Mouse (Mus musculus) erythroid progenitor cell, adult 5-6 weeks (primary cell): ENCODE data around the gene Fgfr4. TPM values are rescaled to one million over a fixed set of nuclear protein-coding genes. Genes with fewer than 3 reads are reported as not detected.
"Not testable (repeated sequence)": the region's sequence is repeated elsewhere in the genome, so short reads cannot be mapped to it uniquely, and the experiment has no call there.

Experiments used
- ATAC-seq: replicated peaks from 2 replicates; pipeline ENCODE4 v1.8.0; 2016; ENCODE audit warnings: moderate number of reproducible peaks, mild to moderate bottlenecking, moderate TSS enrichment, inconsistent platforms; ENCODE audit not compliant: poor library complexity, low FRiP score, severe bottlenecking
- total RNA-seq, 2 experiments: library from RNA; stranded (forward) in 1 of 2; stranded (reverse) in 1 of 2; fragments of 150-400 nt in 1 of 2; fragments of 186-747, 209-891 nt in 1 of 2; gene quantifications; 2 replicates each; pipeline versions ENCODE4 v1.2.3 to v1.2.4; 2015 to 2017; ENCODE audit warnings: low replicate concordance in 2 of 2

Fgfr4 gene
- total RNA-seq, 2 experiments from 2014 or later: not detected

- ATAC-seq: no peak
Observed at GRCm38 (mm10) chr13:55168958-55169369, 16.5 kb downstream of the Fgfr4 start.

DNA sequence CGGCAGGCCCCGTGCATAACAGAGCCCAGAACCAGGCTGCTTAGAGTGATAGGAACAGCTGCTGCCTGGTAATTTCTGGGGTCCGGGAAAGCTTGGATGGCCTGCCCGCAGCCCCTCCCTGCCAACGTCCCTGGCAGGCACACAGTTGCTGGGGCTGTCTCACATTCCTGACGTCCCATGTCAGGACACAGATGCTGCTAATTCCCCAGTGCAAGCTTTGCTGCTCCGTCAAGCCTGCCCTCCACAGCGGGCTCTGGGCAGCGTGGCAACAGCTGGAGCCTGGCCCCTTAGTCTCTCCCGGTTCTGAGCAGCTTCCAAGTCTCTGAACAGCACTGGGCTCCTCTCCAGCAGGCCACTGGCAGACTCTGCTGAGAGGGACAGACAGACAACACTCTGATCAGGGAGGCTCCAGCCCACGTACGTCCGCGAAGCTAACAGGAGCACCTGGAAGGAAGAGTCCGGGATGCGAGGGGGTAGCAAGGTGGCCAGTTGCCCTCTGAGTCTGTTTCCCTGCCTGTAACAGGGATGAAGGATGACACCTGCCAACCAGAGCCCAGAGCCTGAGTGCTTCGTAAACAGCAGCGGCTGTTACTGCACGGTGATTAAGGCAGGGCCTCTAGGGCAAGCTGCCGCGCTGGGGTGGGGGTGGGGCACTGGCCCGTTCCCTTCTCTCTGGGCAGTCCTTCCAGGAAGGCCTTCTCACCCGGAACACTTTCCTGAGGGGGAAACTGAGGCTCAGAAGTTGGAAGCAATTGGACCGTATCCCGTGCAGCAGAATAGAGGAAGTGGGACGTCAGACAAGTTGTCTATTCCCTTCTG, 19.3 kb downstream of the Fgfr4 start:
- no peak for ATAC-seq

- no peak for ATAC-seq
Observed at GRCm38 (mm10) chr13:55172336-55172770, 19.9 kb downstream of the Fgfr4 start.

DNA sequence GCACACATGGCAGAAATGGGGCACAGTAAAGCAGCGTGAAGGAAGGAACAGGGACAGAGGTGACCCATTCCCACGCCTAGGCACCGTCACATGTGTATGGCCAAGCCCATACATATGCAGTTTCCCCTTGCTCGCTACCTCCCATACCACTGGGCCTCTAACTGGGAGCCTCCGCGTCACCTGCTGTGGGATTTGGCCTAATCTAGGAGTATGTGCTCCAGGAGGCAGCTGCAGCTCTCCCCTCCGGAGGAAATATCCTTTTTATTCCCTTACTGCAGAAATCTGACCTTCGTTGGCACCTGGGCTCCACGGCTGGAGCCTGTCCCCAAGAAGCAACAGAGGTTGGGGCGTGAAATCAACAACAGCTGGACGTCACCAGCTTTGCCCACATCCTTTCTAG, 21.9 kb downstream of the Fgfr4 start:
- no peak for ATAC-seq

DNA sequence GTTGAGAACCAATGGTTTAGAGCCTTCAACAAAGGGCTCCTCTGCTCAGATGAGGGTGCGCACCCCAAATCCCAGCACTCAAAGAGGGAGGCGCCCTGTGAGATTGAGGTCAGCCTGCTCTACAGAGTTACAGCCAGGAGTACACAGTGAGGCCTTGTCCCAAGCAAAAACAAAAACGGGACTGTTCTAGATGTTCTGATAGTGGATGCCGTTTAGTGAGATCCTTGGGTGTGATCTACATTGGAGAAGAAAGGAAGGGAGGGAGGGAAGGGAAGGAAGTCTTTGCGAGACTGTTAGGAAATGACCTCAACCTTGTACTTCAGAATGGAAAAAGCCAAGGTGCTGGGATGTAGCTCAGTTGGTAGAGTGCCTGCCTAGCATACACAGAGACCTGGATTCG, 23.8 kb downstream of the Fgfr4 start:
- no peak for ATAC-seq

DNA sequence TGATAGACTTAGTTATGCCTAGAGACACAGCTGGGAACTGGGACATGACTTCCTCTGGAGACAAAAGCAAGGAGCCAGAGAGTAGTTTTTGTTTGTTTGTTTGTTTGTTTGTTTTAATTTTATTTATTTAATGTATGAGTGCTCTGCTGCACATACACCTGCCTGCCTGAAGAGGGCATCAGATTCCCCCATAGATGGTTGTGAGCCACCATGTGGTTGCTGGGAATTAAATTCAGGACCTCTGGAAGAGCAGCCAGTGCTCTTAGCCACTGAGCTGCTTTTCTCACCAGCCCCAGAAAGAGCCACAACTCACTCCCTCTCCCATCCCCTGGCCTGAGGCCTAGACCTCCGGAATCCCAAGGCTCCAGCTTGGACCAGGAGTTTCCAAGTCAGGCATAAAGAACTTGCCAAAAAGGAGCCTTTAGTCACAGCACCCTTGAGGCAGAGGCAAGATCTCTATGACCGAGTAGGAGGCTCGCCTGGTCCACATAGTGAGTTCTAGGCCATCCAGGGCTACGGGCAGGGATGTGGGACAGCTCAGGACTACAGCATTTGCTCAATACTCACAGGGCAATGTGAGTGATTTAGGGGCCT, 25.6 kb downstream of the Fgfr4 start:
- no peak for ATAC-seq

GRCm38 (mm10) chr13:55178556-55178955, 26.1 kb downstream of the Fgfr4 start:
- peak; percentile 51; the same call in 1 of the 2 replicates for ATAC-seq

DNA sequence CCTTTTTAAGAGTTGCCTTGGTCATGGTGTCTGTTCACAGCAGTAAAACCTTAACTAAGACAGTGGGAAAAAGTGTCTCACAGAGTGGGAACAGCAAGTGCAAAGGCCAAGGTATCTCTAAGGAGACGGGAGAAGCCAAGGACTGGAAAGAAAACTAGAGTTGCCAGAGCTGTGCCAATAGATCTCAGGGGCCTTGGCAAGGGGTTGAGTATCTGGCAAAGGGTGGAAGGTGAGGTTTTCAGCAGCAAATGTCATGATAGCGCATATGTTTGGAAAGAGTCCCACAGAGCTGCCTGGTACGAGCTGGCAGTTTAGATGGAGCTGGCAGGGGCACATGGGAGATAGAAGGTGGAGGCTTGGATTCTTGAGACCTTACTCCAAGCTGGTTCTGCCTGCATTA, 27.2 kb downstream of the Fgfr4 start:
- ATAC-seq: no peak

DNA sequence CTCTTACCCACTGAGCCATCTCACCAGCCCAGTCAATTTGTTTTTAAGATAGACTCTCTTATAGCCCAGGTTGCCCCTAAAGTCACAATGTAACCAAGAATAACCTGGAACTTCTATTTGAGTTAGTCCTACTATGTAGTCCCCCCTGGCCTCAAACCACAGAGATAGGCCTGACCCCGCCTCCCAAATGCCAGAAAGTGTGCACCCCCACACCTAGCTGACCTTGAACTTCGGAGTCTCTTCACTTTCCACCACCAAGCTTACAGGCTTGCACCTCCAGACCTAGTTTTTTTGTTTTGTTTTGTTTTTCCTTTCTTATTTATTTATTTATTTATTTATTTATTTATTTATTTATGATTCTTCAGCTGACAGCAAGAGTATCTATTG, 29.3 kb downstream of the Fgfr4 start:
- no peak for ATAC-seq

- ATAC-seq: peak; percentile 98
Observed at GRCm38 (mm10) chr13:55182173-55182894, 29.9 kb downstream of the Fgfr4 start.

DNA sequence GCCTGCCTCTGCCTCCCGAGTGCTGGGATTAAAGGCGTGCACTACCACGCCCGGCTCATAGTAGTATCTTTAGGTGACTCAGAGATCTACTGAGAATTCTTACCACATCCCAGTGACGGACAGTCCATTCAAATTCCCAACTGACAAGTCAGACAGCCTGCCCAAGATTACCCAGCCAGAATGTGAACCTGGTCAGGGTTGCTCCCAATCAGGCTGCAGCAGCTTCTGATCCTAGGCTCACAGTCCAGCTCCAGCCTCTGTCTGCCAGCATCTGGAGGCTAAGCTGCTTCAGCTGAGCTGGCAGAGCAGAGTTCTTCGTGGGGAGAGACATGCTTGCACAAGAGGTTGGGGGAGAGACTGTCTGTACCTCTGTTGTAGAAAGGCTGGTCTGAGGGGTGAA, 30.9 kb downstream of the Fgfr4 start:
- ATAC-seq: no peak

DNA sequence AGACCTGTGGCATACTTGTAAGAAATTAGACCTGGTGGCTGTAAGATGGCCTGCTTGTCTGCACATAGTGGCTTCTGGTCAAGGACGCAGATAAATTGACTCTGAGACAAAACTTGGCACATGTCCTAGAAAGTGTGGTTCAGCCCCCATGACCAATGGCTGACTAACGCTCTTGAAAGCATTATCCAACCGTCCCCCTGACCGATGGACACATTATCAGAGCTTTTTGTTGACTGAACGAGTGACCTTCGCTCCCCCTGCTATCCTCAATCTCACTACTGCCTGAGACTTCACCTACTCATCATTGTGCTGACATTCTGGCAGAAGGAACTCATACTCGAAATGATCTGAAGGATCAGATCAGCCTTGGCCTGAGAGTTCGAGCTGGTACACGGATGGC, 34.6 kb downstream of the Fgfr4 start:
- ATAC-seq: not testable (repeated sequence)

DNA sequence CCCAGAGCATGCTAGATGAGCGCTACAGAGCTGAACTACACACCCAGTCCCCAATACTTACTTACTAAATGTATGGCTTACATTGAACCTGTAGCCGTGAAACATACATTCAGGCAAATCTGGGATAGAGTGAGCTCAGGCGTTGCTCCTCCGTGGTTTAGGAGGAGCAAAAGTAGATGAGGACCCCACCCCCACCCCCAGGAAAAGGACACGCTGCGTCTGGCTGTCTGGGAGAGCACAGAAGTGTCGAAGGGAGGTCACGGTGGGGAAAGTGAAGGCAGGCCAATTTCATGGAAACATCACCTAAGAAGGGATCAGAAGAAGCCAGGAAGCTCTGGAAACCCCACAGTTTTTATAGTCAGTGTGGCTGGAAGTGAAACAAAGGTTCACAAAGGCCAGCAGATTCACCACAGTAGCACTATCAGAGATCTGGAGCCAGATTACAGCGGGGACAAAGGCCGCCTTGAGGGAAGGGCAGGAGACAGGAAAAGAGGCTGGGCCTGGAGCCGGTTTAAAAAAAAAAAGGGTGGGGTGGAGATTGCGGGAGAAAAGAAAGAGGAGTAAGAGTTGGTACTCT, 37.2 kb downstream of the Fgfr4 start:
- no peak for ATAC-seq

DNA sequence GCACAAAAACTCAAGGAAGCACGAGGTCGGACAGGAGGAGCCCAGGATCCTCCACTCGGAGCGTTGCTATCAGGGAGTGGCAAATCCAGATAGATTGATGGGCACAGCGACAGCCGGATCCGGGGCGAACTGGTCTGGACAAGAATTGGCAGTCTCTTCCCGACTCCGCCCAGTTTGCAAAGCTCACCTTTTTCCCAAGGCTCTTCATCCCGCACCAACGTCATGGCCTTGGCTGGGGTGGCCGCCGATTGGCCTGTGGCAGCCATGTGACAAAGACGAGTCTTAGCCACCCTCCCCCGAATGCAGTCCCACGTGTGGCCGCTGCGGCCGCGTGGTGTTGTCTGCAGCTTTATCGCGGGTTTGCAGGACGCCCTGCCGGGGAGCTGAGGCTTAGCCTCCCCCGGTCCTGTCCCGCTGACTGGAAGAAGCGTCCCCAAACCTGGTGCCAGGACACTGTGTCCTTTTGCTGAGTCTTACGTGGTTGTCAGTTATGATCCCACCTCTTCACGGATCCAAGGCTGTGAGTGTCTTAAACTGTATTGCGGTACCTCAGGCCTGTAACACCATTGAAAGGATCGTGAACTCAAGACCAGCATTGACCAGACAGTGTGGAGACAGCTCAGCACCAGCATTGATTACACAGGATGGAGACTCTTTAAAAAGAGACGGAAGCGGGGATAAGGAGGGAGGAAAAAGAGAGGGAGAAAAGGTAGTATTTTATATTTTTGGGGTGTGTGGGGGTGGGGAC, 37.9 kb downstream of the Fgfr4 start:
- ATAC-seq: peak; percentile 100

GRCm38 (mm10) chr13:55191535-55191934, 39.1 kb downstream of the Fgfr4 start:
- ATAC-seq: no peak

GRCm38 (mm10) chr13:55202758-55203157, 50.3 kb downstream of the Fgfr4 start:
- ATAC-seq: not testable (repeated sequence)

GRCm38 (mm10) chr13:55203740-55204139, 51.3 kb downstream of the Fgfr4 start:
- no peak for ATAC-seq

- no peak for ATAC-seq
Observed at GRCm38 (mm10) chr13:55204667-55205389, 52.4 kb downstream of the Fgfr4 start.
